In genomic region chr12:70303525-70303924, GRCm38 (mm10) we compare ENCODE assay signal across 15 mouse cellular contexts. TPM values are rescaled to one million over a fixed set of nuclear protein-coding genes. Genes with fewer than 3 reads are reported as not detected.
DNase-seq lines count a peak whose midpoint lies in the region; ATAC-seq and TF ChIP-seq lines count a peak whose summit lies in the region.
"Had no signal": no experiment of that assay in that cellular context is flagged by ENCODE, and none has a peak within 500 bp of the region (broad histone marks: within the 10 kb centered on the region; RNA-seq: fewer than 3 reads in every experiment).

No protein-coding gene starts in this region.

- no peak for TF ChIP-seq POLR2A in cortical plate, adult 2 months (IDR thresholded peaks at IDR 0.05; ENCODE audit: extremely low read depth, insufficient read depth, low read length)

- TF ChIP-seq CTCF in layer of hippocampus, adult 2 months (conservative IDR thresholded peaks at IDR 0.05): no peak
- no peak for TF ChIP-seq CTCF in cortical plate, adult 2 months (IDR thresholded peaks at IDR 0.05; ENCODE audit: extremely low read depth, insufficient read depth, low read length)

- H3K4me2 ChIP-seq in liver, embryonic 12.5 days: no peak overlapping the region
- H3K4me2 ChIP-seq in midbrain, embryonic 16.5 days (ENCODE audit: low read length): no peak overlapping the region
- no peak overlapping the region for H3K4me2 ChIP-seq in heart, embryonic 11.5 days

- no peaks in the 10 kb centered on the region for H3K9me3 ChIP-seq in liver, embryonic 12.5 days (replicated peaks)
- no peaks in the 10 kb centered on the region for H3K9me3 ChIP-seq in midbrain, embryonic 16.5 days (replicated peaks; ENCODE audit: control insufficient read depth, low read length, poor library complexity, severe bottlenecking)
- H3K9me3 ChIP-seq in heart, embryonic 11.5 days (replicated peaks; ENCODE audit: control insufficient read depth, low read length): no peaks in the 10 kb centered on the region

- peak; percentile 96 for ATAC-seq in liver, embryonic 12.5 days
- peak; percentile 34; the same call in 1 of the 2 replicates for ATAC-seq in midbrain, embryonic 16.5 days
- no peak for ATAC-seq in heart, embryonic 11.5 days (replicated peaks; ENCODE audit: insufficient number of reproducible peaks, low FRiP score, low TSS enrichment)

- no peak for DNase-seq in layer of hippocampus, adult 2 months (ENCODE audit: low spot score in 2 of 2)
- no peak for DNase-seq in layer of hippocampus, postnatal 36 days
- no peak for DNase-seq in heart, postnatal 4 days
- no peak for DNase-seq in adrenal gland, adult 18-20 months (ENCODE audit: low spot score in 2 of 2)
- DNase-seq: adrenal gland, adult 8-10 months; cerebellum, adult 2 months; kidney, adult 9 months; lung, postnatal 14 days; right cerebral cortex, adult 18-20 months; thymus, postnatal 14 days had no signal

- 0 out of 2 replicates have a peak, but pooled peaks cover 4% of the 10 kb centered on the region for H3K27me3 ChIP-seq in liver, embryonic 12.5 days (replicated peaks)
- no peaks in the 10 kb centered on the region for H3K27me3 ChIP-seq in midbrain, embryonic 16.5 days (ENCODE audit: control insufficient read depth, insufficient read depth, low read depth, low read length)
- no peaks in the 10 kb centered on the region for H3K27me3 ChIP-seq in heart, embryonic 11.5 days (ENCODE audit: control insufficient read depth, insufficient read depth, low read length)

- no peak overlapping the region for H3K4me3 ChIP-seq in layer of hippocampus, adult 2 months
- no peak overlapping the region for H3K4me3 ChIP-seq in cortical plate, adult 2 months (ENCODE audit: insufficient read depth, low read length)
- no peak overlapping the region for H3K4me3 ChIP-seq in liver, embryonic 12.5 days
- H3K4me3 ChIP-seq in midbrain, embryonic 16.5 days (ENCODE audit: low read depth, low read length): no peak overlapping the region
- no peak overlapping the region for H3K4me3 ChIP-seq in heart, embryonic 11.5 days (ENCODE audit: low read depth, low read length)

- H3K9ac ChIP-seq in liver, embryonic 12.5 days: no peak overlapping the region
- H3K9ac ChIP-seq in midbrain, embryonic 16.5 days (ENCODE audit: low read depth, low read length): no peak overlapping the region
- no peak overlapping the region for H3K9ac ChIP-seq in heart, embryonic 11.5 days (ENCODE audit: low read depth, low read length)

- WGBS in liver, embryonic 12.5 days (ENCODE audit: insufficient replicate concordance): 29% methylated on average over 7 of the region's 7 CpGs
- WGBS in midbrain, embryonic 16.5 days: 74% methylated on average over 7 of the region's 7 CpGs
- 48% methylated on average over 7 of the region's 7 CpGs for WGBS in heart, embryonic 11.5 days (ENCODE audit: insufficient replicate concordance)

- peak overlapping the region; percentile 59 for H3K27ac ChIP-seq in layer of hippocampus, adult 2 months
- peak overlapping the region; percentile 27 for H3K27ac ChIP-seq in cortical plate, adult 2 months (ENCODE audit: insufficient read depth, low read length)
- no peak overlapping the region for H3K27ac ChIP-seq in liver, embryonic 12.5 days
- H3K27ac ChIP-seq in midbrain, embryonic 16.5 days (ENCODE audit: low read length): peak overlapping the region; percentile 65
- H3K27ac ChIP-seq in heart, embryonic 11.5 days (ENCODE audit: low read depth, low read length): no peak overlapping the region
- H3K27ac ChIP-seq: stomach, postnatal 0 days had no signal

- H3K4me1 ChIP-seq in cortical plate, adult 2 months (ENCODE audit: control insufficient read depth, insufficient read depth, low read length): peaks cover 39% of the 10 kb centered on the region
- peaks cover 14% of the 10 kb centered on the region for H3K4me1 ChIP-seq in liver, embryonic 12.5 days
- peaks cover 28% of the 10 kb centered on the region for H3K4me1 ChIP-seq in midbrain, embryonic 16.5 days (ENCODE audit: control insufficient read depth, insufficient read depth, low read length)
- no peaks in the 10 kb centered on the region; the same call in 1 of the 2 replicates for H3K4me1 ChIP-seq in heart, embryonic 11.5 days (ENCODE audit: control insufficient read depth, insufficient read depth, low read length)

- no peaks in the 10 kb centered on the region for H3K36me3 ChIP-seq in liver, embryonic 12.5 days
- no peaks in the 10 kb centered on the region for H3K36me3 ChIP-seq in midbrain, embryonic 16.5 days (ENCODE audit: control insufficient read depth, insufficient read depth, low read length)
- no peaks in the 10 kb centered on the region for H3K36me3 ChIP-seq in heart, embryonic 11.5 days (ENCODE audit: control insufficient read depth, insufficient read depth, low read length)

RNA-seq across cellular contexts. Expression of gene Trim9, which starts 43.9 kb away (rescaled TPM):
- total RNA-seq in layer of hippocampus, adult 2 months (2021): 100 to 1,000 TPM; 306 to 310 TPM
- 100 to 1,000 TPM; 316 to 344 TPM for total RNA-seq in layer of hippocampus, postnatal 36 days (2021)
- 202 and 211 TPM in 2 replicates for polyA plus RNA-seq in cortical plate, adult 2 months (2012; rRNA removed)
- 0.07 TPM in 1 of 2 replicates, not detected in the other for polyA plus RNA-seq in liver, embryonic 12.5 days (2016; fragmentation: Nextera tagmentation; extraction: Ambion mirVana)
- polyA plus RNA-seq in midbrain, embryonic 16.5 days (2015; fragmentation: Nextera tagmentation; extraction: Ambion mirVana): 88.6 and 108 TPM in 2 replicates
- under 1 TPM; 0.36 to 0.95 TPM for total RNA-seq in heart, postnatal 4 days (2021)
- total RNA-seq in adrenal gland, adult 18-20 months (2021): 1 to 10 TPM; 1.7 to 2.0 TPM
- 0.59 and 0.75 TPM in 2 replicates for polyA plus RNA-seq in heart, embryonic 11.5 days (2014; fragmentation: Nextera tagmentation; extraction: Ambion mirVana)

Comparison
In these comparisons a context has a peak if more than half of its experiments do, and no peak if none do; other contexts are left out.
1. H3K27ac ChIP-seq: peak in layer of hippocampus, adult 2 months (single experiment), cortical plate, adult 2 months (single experiment) and midbrain, embryonic 16.5 days (single experiment); none in liver, embryonic 12.5 days (single experiment) and heart, embryonic 11.5 days (single experiment).
2. RNA of gene Trim9, which starts 43.9 kb away (total RNA-seq): 316 to 344 TPM in layer of hippocampus, postnatal 36 days and 306 to 310 TPM in layer of hippocampus, adult 2 months; 1.7 to 2.0 TPM in adrenal gland, adult 18-20 months and 0.36 to 0.95 TPM in heart, postnatal 4 days; every median in the first group is over 100 times any median in the second.